Mouse (Mus musculus): ENCODE data around the gene Ptpn18. TPM values are rescaled to one million over a fixed set of nuclear protein-coding genes. Genes with fewer than 3 reads are reported as not detected.

Ptpn18 gene
- 33.4 and 33.8 TPM in 2 replicates for polyA plus RNA-seq (2015; fragmentation: Nextera tagmentation; extraction: Ambion mirVana)

DNA sequence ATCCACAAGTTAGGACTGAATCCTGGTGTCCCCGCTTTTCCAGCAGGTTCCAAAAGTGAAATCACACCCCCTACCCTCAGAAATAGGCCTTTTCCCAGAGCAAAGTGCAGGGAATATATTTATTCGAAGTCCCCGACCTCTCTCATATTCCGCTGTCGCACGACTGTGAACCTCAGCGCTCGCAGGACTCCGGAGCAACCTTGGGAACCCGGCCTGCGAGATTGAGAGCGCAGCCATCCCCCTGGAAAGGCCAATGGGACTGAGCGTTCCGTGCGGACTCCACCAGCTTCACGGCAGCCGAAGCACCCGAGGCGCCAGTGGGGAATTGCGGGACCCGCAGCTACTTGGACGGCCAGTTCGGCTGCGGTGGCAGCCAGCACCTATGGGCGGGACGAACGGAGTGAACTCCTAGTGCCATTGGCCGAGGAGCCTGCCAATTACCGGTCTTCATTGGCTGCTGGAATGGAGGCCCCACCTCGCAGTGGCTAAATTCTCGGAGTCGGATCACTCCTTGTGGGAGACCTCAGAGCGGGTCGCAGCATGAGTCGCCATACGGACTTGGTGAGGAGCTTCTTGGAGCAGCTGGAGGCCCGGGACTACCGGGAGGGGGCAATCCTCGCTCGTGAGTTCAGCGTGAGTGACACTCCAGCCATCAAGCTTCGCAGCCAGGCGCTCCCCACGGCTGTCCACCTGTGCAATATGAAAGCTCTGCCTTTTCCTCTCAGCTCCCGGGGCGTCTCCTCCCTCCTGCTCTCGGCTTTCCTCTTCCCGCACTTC is at the start of gene Ptpn18:
Ptpn18 (plus strand) TSS at position 479 of the 777 bp plus-strand sequence.
- Histone ChIP-seq H3K9me3 (ENCODE audit: control insufficient read depth, low read length) (no peaks in the 10 kb centered on the region), H3K4me1 (ENCODE audit: control insufficient read depth, insufficient read depth, low read length) (peaks cover 5% of the 10 kb centered on the region), H3K4me2 (ENCODE audit: low read depth, low read length) (peak within 1 kb of the TSS; percentile 80), H3K36me3 (ENCODE audit: control insufficient read depth, insufficient read depth, low read length) (no peaks in the 10 kb centered on the region), H3K9ac (ENCODE audit: low read depth, low read length) (peak within 1 kb of the TSS; percentile 75), H3K4me3 (ENCODE audit: low read length) (peak within 1 kb of the TSS; percentile 68), H3K27me3 (replicated peaks; ENCODE audit: control insufficient read depth, insufficient read depth, low read length) (no peaks in the 10 kb centered on the region), H3K27ac (ENCODE audit: low read length) (peak within 1 kb of the TSS; percentile 71)
- ATAC-seq = peak; percentile 97
- WGBS = under 1% methylated on average over 48 of the region's 48 CpGs

DNA sequence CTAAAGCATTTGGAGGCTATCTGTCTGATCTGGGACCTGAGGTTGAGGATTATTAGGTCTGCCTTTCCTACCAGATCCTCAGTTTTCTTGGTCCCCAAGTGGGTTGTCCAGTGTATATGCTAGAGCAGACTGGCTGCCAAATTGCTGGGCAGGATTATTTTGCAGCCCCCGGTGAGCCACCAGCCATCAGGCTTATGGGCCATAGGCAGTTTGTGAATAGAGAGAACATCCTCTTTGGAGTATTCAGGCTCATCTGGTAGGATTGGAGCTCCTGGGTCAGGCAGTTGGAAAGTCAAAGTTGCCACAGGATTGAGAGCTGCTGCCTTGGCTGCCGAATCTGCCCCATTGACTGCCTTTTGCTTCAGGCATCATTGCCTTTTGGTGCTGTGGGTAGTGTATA is 31.1 kb upstream of the Ptpn18 start:
- Histone ChIP-seq H3K9ac (ENCODE audit: low read depth, low read length) (no peak overlapping the region), H3K9me3 (ENCODE audit: control insufficient read depth, low read length) (peaks cover 33% of the 10 kb centered on the region), H3K36me3 (ENCODE audit: control insufficient read depth, insufficient read depth, low read length) (peaks cover 9% of the 10 kb centered on the region; the same call in 1 of the 2 replicates), H3K27ac (ENCODE audit: low read length) (no peak overlapping the region), H3K4me2 (ENCODE audit: low read depth, low read length) (no peak overlapping the region), H3K4me1 (ENCODE audit: control insufficient read depth, insufficient read depth, low read length) (no peaks in the 10 kb centered on the region), H3K27me3 (replicated peaks; ENCODE audit: control insufficient read depth, insufficient read depth, low read length) (no peaks in the 10 kb centered on the region), H3K4me3 (ENCODE audit: low read length) (no peak overlapping the region)
- no peak for ATAC-seq
- 97% methylated on average over 2 of the region's 2 CpGs for WGBS

DNA sequence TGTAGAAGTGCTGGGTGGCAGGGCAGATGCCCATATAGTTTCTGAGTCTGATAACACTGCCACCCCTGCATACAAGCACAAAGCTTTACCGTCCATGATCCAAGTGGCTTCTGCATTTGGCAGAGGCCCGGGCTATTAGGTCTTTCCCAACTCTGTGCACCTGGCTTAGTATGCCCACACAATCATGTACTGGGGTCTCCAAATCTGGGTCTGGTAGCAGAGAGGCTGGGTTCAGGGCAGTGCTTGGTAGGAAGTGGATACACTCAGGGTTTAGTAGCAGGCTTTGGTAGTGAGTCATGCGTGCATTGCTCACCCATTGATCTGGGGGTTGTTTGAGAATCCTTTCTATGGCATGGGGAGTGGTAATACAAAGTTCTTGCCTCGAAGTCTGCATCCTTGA is 30.3 kb upstream of the Ptpn18 start:
- no peaks in the 10 kb centered on the region for H3K27me3 ChIP-seq (replicated peaks; ENCODE audit: control insufficient read depth, insufficient read depth, low read length)
- no peak for ATAC-seq
- H3K27ac ChIP-seq (ENCODE audit: low read length) = no peak overlapping the region
- peaks cover 9% of the 10 kb centered on the region; the same call in 1 of the 2 replicates for H3K36me3 ChIP-seq (ENCODE audit: control insufficient read depth, insufficient read depth, low read length)
- 95% methylated on average over 4 of the region's 4 CpGs for WGBS
- H3K9me3 ChIP-seq (ENCODE audit: control insufficient read depth, low read length) = peaks cover 33% of the 10 kb centered on the region
- no peak overlapping the region for H3K9ac ChIP-seq (ENCODE audit: low read depth, low read length)
- no peak overlapping the region for H3K4me2 ChIP-seq (ENCODE audit: low read depth, low read length)
- H3K4me1 ChIP-seq (ENCODE audit: control insufficient read depth, insufficient read depth, low read length) = no peaks in the 10 kb centered on the region
- H3K4me3 ChIP-seq (ENCODE audit: low read length) = no peak overlapping the region

DNA sequence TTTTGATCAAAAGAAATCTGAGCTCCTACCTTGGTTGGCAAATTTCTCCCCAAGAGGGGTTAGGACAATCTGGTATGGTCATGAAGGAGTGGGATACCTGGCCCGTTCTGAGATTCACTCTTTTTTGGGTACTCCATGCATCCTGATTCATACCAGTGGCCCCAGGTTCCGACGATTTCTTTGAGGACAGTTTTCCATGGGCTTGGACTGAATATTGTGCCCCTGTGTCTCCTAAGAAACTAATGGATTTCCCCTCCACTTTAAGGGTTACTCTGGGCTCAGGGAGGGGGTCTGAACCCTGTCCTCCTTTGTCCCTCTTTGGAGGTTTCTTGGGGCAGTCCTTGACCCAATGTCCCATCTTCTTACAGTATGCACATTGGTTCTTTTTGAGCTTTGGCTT is 28.6 kb upstream of the Ptpn18 start:
- H3K9me3 ChIP-seq (ENCODE audit: control insufficient read depth, low read length) = peaks cover 33% of the 10 kb centered on the region
- no peak overlapping the region for H3K27ac ChIP-seq (ENCODE audit: low read length)
- no peak for ATAC-seq
- 97% methylated on average over 3 of the region's 3 CpGs for WGBS
- H3K4me3 ChIP-seq (ENCODE audit: low read length) = no peak overlapping the region
- H3K4me1 ChIP-seq (ENCODE audit: control insufficient read depth, insufficient read depth, low read length) = no peaks in the 10 kb centered on the region
- H3K4me2 ChIP-seq (ENCODE audit: low read depth, low read length) = no peak overlapping the region
- H3K27me3 ChIP-seq (replicated peaks; ENCODE audit: control insufficient read depth, insufficient read depth, low read length) = no peaks in the 10 kb centered on the region
- H3K9ac ChIP-seq (ENCODE audit: low read depth, low read length) = no peak overlapping the region
- H3K36me3 ChIP-seq (ENCODE audit: control insufficient read depth, insufficient read depth, low read length) = peaks cover 9% of the 10 kb centered on the region; the same call in 1 of the 2 replicates

DNA sequence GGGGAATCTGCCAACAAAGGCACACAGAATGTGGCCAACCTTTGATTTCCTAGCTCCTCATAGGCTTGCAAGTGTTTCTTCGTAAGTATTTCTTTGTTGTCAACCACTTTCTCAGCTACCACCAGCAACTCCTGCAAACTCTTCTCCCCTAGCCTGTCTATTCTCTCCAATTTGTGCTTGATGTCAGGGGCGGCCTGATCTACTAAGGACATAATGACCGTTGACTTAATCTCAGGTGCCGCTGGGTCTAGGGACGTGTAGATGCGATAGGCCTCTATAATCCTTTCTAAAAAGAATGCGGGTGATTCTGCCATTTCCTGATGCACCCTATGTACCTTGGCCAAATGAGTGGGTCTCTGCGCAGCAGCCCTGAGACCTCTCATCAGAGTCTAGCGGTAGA is 28.1 kb upstream of the Ptpn18 start:
- H3K4me1 ChIP-seq (ENCODE audit: control insufficient read depth, insufficient read depth, low read length) = no peaks in the 10 kb centered on the region
- no peak overlapping the region for H3K9ac ChIP-seq (ENCODE audit: low read depth, low read length)
- peaks cover 33% of the 10 kb centered on the region for H3K9me3 ChIP-seq (ENCODE audit: control insufficient read depth, low read length)
- 98% methylated on average over 9 of the region's 9 CpGs for WGBS
- H3K27ac ChIP-seq (ENCODE audit: low read length) = no peak overlapping the region
- H3K4me3 ChIP-seq (ENCODE audit: low read length) = no peak overlapping the region
- no peaks in the 10 kb centered on the region for H3K27me3 ChIP-seq (replicated peaks; ENCODE audit: control insufficient read depth, insufficient read depth, low read length)
- H3K36me3 ChIP-seq (ENCODE audit: control insufficient read depth, insufficient read depth, low read length) = peaks cover 9% of the 10 kb centered on the region; the same call in 1 of the 2 replicates
- no peak for ATAC-seq
- no peak overlapping the region for H3K4me2 ChIP-seq (ENCODE audit: low read depth, low read length)

DNA sequence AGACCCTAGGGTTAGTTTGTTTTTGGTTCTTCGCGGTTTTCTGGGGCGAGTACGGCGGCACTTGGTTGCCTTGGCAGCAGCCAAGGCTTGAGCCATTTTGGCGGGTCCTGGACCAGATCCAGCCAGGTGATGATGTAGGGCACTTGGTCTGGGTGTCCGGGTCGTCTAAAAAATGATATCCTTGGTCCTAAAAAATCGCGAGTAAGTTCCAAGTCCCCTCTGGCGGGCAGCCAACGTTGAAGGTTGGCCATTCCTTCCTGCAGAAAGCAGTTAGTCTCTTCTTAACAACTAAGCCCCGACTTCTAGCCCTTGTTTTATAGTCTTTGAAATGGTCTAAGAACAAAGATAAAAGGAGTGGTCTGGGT is 27.2 kb upstream of the Ptpn18 start:
- peak overlapping the region; percentile 55 for H3K4me3 ChIP-seq (ENCODE audit: low read length)
- 57% methylated on average over 13 of the region's 13 CpGs for WGBS
- H3K4me1 ChIP-seq (ENCODE audit: control insufficient read depth, insufficient read depth, low read length) = no peaks in the 10 kb centered on the region
- ATAC-seq = no peak
- peak overlapping the region; percentile 87 for H3K4me2 ChIP-seq (ENCODE audit: low read depth, low read length)
- peaks cover 9% of the 10 kb centered on the region for H3K36me3 ChIP-seq (ENCODE audit: control insufficient read depth, insufficient read depth, low read length)
- peak overlapping the region; percentile 67; the same call in 1 of the 2 replicates for H3K27ac ChIP-seq (ENCODE audit: low read length)
- no peaks in the 10 kb centered on the region for H3K27me3 ChIP-seq (replicated peaks; ENCODE audit: control insufficient read depth, insufficient read depth, low read length)
- peaks cover 33% of the 10 kb centered on the region for H3K9me3 ChIP-seq (ENCODE audit: control insufficient read depth, low read length)
- H3K9ac ChIP-seq (ENCODE audit: low read depth, low read length) = peak overlapping the region; percentile 72; the same call in 1 of the 2 replicates

GRCm38 (mm10) chr1:34432776-34433481 is 26.6 kb upstream of the Ptpn18 start:
- H3K27ac ChIP-seq (ENCODE audit: low read length) = peak overlapping the region; percentile 67
- H3K9me3 ChIP-seq (ENCODE audit: control insufficient read depth, low read length) = peaks cover 31% of the 10 kb centered on the region
- peaks cover 9% of the 10 kb centered on the region for H3K36me3 ChIP-seq (ENCODE audit: control insufficient read depth, insufficient read depth, low read length)
- H3K4me3 ChIP-seq (ENCODE audit: low read length) = peak overlapping the region; percentile 55
- H3K4me2 ChIP-seq (ENCODE audit: low read depth, low read length) = peak overlapping the region; percentile 87
- H3K9ac ChIP-seq (ENCODE audit: low read depth, low read length) = peak overlapping the region; percentile 72
- no peaks in the 10 kb centered on the region for H3K4me1 ChIP-seq (ENCODE audit: control insufficient read depth, insufficient read depth, low read length)
- 14% methylated on average over 35 of the region's 35 CpGs for WGBS
- H3K27me3 ChIP-seq (replicated peaks; ENCODE audit: control insufficient read depth, insufficient read depth, low read length) = no peaks in the 10 kb centered on the region
- peak; percentile 61 for ATAC-seq

DNA sequence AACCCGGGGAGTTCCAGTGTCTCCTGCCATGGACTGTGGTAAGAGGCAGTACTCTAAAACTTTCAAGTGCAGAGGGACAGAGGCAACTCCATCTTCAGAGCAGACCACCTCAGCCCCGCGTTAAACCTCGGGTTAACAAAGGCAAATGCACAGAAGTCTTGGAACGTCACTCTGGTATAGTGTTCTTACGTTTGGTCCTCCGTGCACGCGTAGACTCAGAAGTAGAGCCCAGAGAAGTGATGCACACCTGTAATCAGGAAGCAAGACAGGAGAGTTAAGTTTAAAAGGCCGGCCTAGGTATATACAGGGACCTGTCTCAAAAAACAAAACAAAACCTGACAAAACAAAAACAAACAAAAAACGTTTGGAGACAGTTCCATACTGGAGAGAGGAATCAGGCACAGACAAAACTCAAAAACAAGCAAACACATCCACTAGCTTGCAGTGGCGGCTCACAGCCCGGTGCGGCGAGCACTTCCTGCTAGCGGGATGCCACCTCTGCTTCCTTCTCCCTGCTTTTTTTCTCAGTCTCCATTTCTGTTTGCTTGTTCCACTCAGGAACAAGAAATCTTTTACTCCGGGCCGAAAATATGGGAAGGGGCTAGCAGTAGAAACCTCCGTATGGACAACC is 25.6 kb upstream of the Ptpn18 start:
- 10% methylated on average over 19 of the region's 19 CpGs for WGBS
- Histone ChIP-seq H3K9me3 (ENCODE audit: control insufficient read depth, low read length) (peaks cover 27% of the 10 kb centered on the region), H3K27ac (ENCODE audit: low read length) (peak overlapping the region; percentile 54), H3K4me2 (ENCODE audit: low read depth, low read length) (peak overlapping the region; percentile 87), H3K4me3 (ENCODE audit: low read length) (peak overlapping the region; percentile 65), H3K36me3 (ENCODE audit: control insufficient read depth, insufficient read depth, low read length) (peaks cover 9% of the 10 kb centered on the region), H3K9ac (ENCODE audit: low read depth, low read length) (peak overlapping the region; percentile 59), H3K27me3 (replicated peaks; ENCODE audit: control insufficient read depth, insufficient read depth, low read length) (no peaks in the 10 kb centered on the region), H3K4me1 (ENCODE audit: control insufficient read depth, insufficient read depth, low read length) (peaks cover 5% of the 10 kb centered on the region; the same call in 1 of the 2 replicates)
- ATAC-seq = peak; percentile 32

DNA sequence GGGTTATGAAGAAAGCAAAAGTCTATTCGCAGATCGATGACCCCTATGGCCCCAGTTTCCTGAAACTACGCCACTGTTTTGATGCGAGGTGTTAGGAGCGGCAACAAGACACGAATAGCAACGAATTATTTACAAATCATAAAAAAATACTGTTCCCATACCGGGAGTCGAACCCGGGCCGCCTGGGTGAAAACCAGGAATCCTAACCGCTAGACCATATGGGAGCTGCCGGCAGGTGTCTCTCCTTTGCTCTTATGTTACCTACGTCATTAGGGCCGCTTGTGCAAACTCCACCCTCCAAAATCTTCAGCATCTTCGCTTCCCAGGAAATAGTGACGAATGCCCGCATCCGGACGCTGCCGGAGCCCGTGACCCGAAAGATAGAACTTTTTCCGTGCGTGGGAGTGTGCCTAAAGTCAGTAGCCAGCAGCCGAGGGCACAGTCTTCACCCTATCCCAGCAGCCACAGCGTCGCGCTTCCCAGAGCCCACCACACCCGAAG is 24.9 kb upstream of the Ptpn18 start:
- WGBS = under 1% methylated on average over 30 of the region's 30 CpGs
- H3K4me1 ChIP-seq (ENCODE audit: control insufficient read depth, insufficient read depth, low read length) = peaks cover 5% of the 10 kb centered on the region; the same call in 1 of the 2 replicates
- no peaks in the 10 kb centered on the region for H3K27me3 ChIP-seq (replicated peaks; ENCODE audit: control insufficient read depth, insufficient read depth, low read length)
- peaks cover 9% of the 10 kb centered on the region for H3K36me3 ChIP-seq (ENCODE audit: control insufficient read depth, insufficient read depth, low read length)
- peak overlapping the region; percentile 68 for H3K27ac ChIP-seq (ENCODE audit: low read length)
- peak; percentile 12 for ATAC-seq
- H3K4me2 ChIP-seq (ENCODE audit: low read depth, low read length) = peak overlapping the region; percentile 87
- peak overlapping the region; percentile 66 for H3K9ac ChIP-seq (ENCODE audit: low read depth, low read length)
- H3K4me3 ChIP-seq (ENCODE audit: low read length) = peak overlapping the region; percentile 65
- peaks cover 23% of the 10 kb centered on the region for H3K9me3 ChIP-seq (ENCODE audit: control insufficient read depth, low read length)

All from intestine, embryonic 16.5 days (tissue).